Mouse (Mus musculus): ENCODE measurements at regions not wholly inside any gene's neighbourhood (a gene's known extent, or its start where the extent isn't known, plus 50 kb on each side); places are given as distances from the start of the nearest gene placed in this dataset.
A peak's percentile ranks its signal among the peaks of the same experiment; 100 is the strongest.

DNA sequence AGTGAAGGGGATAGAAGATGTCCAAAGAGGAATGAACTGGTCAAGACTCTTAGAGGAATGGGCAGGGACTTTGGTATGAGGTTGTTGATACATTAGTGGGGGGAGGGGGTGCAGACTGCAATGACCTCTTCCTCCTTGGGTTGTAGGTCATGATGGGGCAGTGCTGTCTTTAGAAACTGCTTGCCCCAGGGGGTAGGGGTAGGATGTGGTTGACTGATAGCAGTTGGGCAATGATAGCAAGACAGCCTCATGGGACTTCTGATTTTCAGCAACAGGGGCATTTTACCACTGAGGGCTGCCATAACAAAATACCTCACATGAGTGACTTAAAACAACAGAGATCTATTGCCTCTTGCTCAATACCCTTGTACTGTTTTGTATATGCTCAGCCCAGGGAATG, 63.5 kb upstream of the 1700017B05Rik start:
- no peak for DNase-seq (ENCODE audit: low read depth)

DNA sequence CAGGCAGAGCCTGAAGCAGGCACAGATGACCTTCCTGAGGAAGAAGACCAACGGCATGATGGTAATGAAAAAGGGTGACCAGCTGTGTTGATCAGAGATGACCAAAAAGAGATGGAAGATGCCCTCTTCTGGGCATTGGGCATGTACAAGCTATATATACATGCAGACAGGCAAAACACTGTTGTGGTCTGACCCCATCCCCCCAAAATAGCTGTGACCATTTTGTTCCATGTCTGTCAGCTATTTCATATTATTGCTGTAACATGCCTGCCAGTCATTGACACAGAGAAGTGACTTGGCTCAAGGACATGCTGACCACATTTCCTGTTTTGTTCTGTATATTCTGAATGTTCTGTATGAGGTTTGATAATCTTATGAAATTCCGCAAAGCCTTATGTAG, 56.6 kb upstream of the 1700017B05Rik start:
- no peak for DNase-seq (ENCODE audit: low read depth)

DNA sequence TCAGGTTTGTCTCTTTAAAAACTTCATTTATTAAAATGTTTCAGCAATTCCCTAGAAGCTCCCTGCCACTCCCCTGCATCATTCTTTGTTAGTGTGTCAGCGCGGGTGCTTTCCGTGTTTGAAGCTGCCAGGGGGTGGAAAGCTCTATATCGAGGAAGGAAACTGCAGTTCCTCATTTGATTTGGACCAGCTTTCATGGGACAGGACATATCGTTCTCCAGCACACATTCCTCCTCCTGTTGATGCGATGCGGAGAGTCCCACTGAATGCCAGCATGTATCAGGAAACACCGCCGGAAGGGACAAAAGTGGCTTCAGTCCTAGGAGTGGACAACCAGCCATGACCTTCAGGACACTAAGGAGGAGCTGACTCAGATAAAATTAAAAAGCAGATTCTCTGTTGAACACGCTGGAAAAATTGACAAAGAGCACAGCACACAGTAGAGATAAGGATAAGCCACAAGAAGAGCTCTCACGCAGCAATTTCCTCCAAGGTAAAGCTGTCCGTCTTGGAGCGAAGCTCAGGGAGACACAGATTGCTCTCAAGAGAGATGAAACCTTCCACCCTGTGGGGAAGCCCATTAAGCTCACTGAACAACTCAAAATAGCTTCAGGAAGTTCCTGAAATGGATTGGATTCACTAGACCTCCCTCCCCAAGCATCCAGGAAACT, 55.3 kb upstream of the 1700017B05Rik start:
- DNase-seq (ENCODE audit: low read depth), result peak; percentile 41

- no peak for DNase-seq (ENCODE audit: low read depth)
Observed at GRCm38 (mm10) chr9:57315032-57315660, 52.7 kb upstream of the 1700017B05Rik start.

DNA sequence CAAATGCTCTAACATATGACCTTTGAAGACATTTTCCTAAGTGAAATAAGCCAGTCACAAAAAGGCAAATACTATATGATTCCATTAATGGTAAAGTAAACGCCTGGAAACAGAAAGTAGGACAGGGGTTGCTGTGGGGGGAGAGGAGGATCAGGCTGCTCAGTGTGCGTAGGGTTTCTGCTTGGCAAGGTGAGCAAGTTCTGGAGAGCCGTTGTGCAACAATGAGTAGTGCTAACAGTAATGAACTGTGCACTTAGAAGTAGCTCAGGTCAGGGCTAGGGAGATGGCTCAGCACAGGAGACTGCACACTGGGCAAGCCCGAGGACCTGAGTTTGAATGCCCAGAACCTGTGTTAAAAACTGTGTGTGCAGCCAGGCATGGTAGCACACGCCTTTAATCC, 51.5 kb upstream of the 1700017B05Rik start:
- no peak for DNase-seq (ENCODE audit: low read depth)

DNA sequence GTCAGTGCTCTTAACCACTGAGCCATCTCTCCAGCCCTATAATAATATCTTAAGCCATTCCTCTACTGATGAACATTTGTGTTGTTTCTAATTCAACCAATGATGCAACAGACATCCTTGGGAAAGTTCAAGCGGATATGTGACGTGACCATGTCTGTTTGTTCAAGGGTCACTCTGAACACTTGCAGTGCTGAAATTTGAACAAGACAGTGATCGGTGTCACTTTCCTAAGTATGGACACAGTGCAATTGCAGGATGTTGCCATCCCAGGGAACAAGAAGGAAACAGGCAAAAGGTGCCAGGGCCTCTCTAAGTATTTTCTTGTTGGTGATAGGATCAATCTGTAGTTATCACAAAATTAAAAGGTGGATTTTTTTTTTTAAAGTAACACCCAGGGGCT, 50.1 kb upstream of the 1700017B05Rik start:
- DNase-seq (ENCODE audit: low read depth), result no peak
